Mouse (Mus musculus) testis, postnatal 14 days (tissue): ENCODE data around the gene Gm20403.
A peak's percentile ranks its signal among the peaks of the same experiment; 100 is the strongest.
"Not testable (repeated sequence)": the region's sequence is repeated elsewhere in the genome, so short reads cannot be mapped to it uniquely, and the experiment has no call there.

ENCODE experiments used
- DNase-seq: peaks from one replicate; pipeline ENCODE4 v3.0.0; 2021; ENCODE audit warnings: low spot score

Gm20403 gene

DNA sequence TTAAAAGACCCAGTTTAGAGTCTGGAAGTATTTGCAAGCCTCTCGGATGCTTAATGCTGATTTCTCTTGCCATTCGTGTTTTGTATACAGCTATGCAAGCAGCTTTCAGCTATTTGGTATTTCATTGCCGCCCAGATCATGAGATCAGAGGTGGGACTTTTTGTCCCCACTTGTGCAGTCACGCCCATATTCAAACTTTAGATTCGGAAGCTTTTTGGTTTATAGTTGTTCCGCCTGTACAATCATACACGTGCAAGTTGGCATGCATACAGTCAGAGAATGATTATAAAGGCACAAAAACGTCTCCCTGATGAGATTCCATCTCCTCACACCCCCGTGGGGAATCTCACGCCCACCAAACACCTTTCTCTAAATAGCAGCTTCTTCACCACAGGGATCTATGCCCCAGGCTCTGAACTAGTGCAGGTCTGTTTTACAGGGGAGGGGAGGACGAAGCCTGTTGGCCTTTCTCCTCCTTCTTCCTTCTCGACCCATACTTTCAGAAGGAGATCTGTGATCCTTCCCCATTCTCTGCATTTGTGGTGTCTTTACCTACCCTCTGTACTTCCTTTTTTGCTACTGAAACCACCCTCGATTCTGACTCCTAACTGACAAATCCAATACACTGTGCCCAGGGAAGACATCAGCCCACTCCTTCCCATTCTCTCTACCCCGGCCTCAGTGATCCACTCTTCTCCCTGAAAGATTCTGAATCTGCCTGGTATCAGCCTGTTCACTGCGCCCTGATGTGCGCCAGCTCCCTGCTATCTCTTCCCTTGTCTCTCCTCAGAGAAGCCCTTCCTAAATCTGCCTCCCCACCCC, 7.1 kb upstream of the Gm20403 start:
- DNase-seq, result no peak

DNA sequence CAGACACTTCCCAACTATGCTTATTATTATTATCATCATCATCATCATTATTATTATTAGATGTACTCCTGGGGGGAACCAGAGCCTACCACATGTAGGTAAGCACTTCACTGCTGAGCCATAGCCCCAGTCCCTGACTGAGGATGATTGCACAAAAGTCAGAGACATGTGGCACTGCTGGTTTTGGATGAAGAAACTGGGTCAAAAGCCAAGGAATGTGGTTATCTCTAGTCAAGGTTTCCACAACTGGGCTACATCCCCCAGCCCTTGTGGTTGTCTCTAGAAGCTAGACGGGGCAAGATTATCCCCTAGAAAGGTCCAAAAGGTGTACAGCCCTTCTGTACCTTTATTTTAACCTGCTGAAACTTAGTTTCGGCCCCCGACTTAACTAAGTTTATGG, 6.5 kb upstream of the Gm20403 start:
- DNase-seq, result no peak

DNA sequence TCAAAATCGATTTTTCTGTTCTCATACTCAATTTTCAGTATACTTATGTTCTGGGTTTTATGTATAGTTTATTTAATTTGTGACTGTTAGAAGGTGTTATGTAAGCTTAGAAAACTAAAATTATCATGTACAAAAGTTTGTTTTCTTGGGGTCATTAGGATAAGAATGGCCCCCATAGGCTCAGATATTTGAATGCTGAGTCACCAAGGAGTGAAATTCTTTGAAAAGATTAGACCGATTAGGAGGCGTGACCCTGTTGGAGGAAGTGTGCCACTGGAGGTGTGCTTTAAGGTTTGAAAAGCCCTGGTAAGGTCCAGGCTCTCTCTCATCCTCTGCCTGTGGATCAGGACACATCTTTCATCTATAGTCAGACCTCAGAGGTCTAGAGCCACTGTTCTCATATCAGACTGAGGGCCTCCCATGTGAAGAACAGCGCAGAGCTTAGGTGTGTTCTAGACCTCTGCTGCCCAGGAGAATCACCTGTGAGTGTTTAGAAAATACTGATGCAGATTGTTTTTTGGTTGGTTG, 2.1 kb upstream of the Gm20403 start:
- DNase-seq, result no peak

DNA sequence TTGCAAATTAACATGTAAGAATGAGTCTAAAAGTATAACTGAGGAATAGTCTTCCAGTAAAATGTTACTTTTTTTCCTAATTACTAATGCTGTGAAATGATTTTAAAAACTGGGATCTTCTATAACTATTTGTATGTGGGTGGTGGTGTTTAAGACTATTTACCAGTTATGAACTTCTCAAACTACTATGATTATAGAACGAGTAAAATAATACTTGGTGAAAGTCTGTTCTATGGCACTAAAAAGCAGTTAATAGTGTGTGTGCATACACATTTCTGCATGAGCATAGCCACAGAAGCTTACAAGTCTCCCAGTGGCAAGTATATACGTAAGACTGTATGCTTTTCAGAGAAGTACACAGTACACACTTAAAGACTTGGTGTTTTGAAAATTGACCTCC, 827 bp upstream of the Gm20403 start:
- no peak for DNase-seq

DNA sequence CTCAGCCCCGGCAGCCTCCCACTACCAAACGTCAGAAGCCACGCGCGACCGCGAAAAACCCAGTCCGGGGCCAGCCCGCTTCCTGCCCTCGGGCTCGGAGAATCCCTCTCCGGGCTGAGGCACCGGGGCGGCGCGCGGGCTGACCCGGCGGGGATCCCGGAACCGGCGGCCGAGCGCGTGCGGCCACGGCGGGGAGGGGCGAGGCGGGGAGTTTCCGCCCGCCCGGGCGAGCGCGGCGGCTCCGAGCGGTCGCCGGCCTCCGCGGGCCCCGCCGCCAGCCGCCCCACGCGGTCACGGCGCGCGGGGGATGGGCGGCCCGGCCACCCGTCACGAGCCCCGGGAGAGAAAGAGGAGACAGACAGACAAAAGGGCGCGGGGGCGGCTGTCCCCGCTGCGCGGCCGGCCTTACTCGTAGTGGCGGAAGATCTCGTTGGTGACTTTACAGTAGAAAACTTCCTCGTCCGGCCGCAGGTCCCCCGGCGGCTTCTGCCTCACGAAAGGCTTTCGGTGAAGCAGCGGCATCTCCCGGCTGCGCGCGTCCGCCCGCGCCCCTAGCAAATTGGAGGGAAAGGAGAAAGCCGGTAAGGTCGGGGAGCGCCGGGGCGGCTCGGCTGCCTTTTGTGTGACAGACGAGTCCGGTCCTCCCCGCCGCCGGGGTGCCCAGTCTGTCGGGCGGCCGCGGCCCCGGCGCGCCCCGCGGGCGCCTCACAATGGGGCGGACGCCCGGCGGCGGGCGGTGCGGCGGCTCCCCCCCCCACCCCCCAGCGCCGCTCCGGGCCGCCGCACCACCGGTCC, 875 bp downstream of the Gm20403 start:
- peak; percentile 76 for DNase-seq

DNA sequence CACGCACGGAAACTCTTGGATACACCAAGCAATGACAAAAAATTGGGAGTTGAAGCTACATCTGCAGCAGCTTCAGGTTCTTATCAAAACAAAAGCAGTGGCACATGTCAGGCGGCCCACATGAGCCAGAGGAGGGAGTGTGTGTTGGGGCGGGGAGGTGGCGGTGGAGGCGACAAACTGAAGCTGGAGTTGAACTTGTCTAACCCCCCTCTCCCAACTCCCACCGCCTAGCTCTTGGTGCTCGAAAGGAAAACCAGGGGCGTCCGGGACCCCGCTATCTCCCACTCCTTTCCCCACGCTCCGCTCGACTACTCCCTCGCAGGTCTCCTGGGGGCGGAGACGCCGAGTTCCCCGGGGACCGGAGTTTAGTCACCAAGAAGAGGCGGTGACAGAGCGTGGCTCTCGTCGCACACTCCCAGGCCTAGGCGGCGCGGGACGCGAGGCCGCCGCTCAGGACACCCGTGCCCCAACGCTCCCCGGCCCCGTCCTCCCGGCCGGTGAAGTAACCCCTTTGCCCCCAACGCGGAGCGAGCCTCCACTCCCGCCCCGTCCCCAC, 1.6 kb downstream of the Gm20403 start:
- DNase-seq, result peak; percentile 71

DNA sequence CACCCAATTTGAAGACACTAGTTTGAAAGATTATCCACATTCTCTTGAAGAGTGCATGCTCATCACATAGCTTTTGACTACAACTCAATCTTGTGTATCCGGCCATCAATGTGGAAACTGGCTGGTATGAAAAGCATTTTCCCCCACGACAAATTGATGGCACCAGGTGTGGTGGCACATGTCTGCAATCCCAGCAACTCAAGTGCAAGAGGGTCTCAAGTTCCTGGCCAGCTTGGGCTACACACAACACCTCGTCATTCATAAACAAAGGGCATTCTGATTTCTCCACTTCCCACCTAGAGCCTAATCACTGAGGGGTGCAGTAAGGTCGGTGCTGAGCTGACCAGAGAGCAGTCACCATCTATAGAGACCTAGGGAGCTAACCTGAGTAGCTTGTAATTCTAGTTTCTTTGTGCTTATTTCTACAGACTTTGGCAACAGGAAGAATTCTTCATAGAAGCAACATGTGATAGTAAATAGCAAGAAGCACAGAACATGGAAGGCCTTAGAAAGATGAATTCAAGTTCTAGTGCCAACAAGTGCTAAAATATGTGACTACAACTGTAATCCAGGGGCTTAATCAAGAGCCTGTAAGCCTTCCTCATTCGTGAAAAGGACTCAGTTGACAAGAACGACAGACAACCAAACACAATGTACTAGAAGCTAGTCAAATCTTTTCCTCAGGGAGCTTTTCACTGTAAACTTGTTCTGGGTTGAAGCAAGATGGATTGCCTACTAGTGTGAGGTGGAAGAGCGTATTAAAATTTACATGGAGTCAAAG, 3.2 kb downstream of the Gm20403 start:
- no peak for DNase-seq

DNA sequence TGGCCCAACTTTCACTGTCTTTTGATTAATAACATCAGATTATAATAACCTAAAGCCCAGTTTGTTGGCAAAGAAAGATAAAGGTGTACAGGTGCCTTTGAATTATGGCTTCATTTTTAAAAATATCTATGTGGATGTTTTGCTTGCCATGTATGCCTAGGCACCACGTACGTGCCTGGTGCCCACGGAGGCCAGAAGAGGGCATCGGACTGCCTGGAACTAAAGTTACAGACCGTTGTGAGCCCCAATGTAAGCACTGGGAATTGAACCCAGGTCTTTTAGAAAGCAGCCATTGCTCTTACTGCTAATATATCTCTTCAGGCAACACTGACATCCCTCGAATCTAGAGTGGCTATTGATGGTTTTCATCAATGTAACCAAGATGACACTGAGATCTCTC, 4.4 kb downstream of the Gm20403 start:
- DNase-seq, result no peak

DNA sequence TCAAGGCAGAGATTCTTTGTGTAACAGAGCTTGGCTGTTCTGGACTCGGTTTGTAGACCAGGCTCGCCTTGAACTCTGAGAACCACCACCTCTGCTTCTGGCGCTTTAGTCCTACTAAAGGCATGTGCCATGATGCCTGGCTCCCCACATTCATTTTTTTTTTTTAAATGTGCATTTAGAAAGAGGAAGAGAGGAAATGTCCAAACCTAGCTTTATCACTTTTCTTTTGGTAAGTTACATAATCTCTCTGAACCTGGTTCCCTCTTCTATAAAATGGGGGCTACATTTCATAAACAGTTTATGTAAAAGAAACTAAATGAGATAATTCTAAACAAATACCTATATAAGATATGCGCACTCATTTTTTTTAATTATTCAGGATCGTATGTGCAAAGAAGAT, 5.4 kb downstream of the Gm20403 start:
- DNase-seq, result no peak

DNA sequence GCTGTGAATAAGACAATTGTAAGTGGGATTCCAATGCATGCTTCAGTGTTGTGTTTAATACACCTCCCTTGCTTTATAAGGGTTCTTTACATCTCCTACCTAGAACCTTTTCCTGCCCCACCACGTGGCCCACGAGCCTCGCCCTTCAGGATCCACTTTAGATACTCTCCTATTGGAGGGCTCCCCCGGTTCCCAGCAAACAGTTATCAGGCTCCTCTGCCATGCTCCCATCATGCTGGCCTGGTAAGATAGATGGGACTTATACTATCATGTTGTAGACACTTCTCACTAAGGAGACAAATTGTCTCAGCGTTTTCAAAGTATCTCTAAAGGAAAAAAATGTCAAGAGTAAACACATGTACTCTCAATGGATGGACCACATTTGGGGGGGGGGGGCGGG, 5.8 kb downstream of the Gm20403 start:
- DNase-seq, result no peak

DNA sequence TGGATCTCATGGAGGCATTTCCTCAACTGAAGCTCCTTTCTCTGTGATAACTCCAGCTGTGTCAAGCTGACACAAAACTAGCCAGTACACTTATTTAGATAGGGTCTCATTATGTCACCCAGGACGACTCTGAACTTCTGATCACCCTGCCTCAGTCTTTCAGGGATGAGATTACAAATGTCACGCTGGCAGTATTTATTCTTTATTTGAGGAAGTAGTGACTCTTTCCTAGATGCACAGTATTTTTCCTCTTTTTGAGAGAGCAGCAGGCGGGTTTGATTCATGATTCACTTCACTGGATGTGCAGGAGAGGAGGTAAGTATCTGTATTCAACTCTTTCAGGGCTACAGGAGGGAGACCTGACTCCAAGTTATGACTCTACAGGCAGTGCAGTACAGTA, 17.3 kb downstream of the Gm20403 start:
- no peak for DNase-seq

DNA sequence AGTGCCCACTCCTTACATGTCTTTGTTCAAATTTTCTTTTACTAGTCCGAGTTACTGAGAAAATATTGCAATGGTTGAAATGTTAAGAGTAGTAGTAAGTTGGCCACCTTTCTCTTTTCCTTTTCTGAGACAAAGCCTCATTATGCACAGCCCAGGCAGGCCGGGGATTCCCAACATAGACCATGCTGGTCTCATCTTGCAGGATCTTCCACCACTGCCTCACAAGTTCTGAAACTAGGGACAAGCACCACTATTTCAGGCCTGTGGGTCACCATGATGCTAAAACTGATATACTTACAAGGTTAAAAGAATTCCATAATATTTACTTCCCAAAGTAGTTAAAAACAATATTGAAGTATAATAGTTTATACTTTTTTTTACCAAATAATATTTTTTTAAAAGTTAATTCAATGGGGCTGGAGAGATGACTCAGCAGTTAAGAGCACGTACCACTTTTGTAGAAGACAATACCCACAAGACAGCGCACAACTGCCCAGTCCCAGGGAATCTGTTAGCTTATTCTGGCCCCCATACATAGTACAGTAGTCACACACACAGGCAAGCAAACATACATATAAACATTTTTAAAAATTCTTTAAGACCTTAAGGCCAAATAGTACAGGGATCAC, 20.7 kb downstream of the Gm20403 start:
- no peak for DNase-seq

DNA sequence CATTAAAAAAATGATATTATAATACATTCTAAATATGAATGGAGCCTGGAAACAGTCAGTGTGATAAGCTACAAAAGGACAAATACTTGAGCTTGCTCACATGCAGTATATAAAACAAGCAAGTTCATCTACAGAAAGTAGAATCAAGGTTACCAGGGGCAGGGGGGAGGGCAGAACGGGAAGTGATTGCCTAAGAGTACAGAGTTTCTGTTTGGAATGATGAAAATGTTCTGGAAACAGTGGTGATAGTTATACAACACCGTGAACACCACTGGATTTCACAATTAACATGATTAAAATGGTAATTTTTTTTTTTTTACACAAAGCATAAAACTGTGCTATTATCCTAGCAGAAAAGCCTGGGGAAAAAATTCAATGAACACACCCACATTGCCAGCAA, 26.8 kb downstream of the Gm20403 start:
- no peak for DNase-seq

DNA sequence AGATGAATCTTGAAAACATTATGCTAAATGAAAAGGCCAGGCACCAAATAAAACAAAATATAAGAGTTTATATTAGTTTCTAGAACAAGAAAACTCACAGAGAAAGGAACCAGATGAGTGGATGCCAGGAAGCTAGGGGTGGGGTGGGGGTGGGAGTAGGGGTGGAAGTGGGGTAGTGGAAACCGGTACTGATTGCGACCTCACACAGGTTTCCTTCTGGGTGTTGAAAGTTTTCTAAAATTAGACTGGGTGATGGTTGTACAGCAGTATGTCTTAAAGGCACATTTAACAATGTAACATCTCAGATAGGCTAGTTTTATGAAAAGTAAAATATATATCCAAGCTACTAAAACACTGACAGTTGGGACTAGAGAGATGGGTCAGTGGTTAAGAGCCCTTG, 29.4 kb downstream of the Gm20403 start:
- no peak for DNase-seq

DNA sequence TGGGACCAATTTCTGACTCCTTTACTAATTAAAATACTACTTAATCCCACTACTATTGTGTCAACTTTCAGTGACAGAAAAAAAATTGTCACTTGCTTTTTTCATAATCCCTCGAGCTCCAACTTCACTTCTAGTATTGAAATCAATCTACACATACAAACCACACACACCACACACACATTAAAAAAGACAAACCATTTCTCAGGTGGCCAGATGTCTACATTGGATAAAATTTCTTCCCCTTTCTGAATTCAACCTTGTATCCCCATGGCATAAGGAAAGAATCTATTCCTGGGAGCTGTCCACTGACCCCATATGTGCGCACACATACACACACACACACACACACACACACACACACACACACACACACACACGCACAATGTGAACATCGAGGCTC, 29.9 kb downstream of the Gm20403 start:
- DNase-seq, result no peak

DNA sequence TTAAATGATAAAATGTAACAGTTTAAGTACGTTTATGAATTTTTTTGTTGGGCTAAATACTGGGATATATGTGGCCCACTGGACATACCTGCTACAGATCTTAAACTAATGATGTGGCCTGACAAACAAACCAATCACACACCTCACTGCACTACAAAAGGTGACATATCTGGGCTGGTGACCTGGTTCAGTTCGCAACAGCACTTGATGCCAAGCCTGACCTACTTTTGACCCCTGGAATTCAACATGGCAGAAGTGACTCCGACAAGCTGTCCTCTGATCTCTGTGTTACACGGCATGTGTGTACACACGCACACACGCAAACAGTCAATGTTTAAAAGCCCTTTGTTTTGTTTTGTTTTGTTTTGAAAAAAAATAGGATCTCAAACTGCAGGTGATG, 40.2 kb downstream of the Gm20403 start:
- no peak for DNase-seq

DNA sequence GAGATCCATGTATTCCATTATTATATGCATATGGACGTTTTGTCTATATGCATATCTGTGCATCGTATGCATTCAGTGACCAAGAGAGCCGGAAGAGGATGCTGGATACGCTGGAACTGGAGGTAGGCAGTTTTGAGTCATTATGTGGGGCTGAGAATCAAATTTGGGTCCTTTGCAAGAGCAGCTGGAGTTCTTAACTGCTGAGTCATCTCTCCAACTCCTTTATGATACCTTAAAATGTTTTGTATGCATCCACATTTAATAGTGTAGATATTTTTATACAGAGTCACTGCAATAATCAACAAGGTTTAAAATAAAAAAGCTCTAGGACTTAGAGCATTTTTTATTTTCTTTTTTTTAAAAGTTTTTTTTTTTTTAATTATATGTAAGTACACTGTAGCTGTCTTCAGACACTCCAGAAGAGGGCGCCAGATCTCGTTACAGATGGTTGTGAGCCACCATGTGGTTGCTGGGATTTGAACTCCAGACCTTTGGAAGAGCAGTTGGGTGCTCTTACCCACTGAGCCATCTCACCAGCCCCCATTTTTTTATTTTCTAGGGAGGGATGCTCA, 43.7 kb downstream of the Gm20403 start:
- not testable (repeated sequence) for DNase-seq

DNA sequence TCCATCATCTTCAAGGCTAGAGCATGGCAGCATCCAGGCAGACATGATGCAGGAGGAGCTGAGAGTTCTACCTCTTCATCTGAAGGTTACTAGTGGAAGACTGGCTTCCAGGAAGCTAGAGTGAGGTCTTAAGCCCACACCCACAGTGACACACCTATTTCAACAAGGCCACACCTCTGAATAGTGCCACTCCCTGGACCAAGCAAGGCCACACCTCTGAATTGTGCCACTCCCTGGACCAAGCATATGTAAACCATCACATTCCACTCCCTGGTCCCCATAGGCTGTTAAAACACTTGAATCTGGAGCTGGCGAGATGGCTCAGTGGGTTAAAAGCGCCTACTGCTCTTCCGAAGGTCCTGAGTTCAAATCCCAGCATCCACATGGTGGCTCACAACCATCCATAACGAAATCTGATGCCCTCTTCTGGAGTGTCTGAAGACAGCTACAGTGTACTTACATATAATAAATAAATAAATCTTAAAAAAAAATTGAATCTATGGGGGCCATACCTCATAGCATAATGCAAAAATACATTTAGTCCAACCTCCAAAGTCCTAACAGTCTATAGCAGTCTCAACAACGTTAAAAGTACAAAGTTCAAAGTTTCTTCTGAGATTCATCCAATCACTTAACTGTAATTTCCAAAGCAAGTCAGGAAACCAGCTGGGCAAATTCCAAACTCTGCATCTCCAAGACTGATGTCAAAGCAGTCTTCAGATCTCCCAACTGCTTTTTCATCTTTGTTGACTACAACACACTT, 48.6 kb downstream of the Gm20403 start:
- DNase-seq, result not testable (repeated sequence)
